28 mouse cellular contexts compared by ENCODE assay signal in genomic region chr4:137182547-137182946, GRCm38 (mm10).
DNase-seq lines count a peak whose midpoint lies in the region; ATAC-seq lines count a peak whose summit lies in the region.
"Had no signal": no experiment of that assay in that cellular context is flagged by ENCODE, and none has a peak within 500 bp of the region (broad histone marks: within the 10 kb centered on the region; RNA-seq: fewer than 3 reads in every experiment).

No protein-coding gene starts in this region.

- DNase-seq in kidney, adult 11 months, result no peak
- no peak for DNase-seq in lung, postnatal 4 days
- DNase-seq in forebrain, embryonic 11.5 days (ENCODE audit: low spot score), result no peak
- DNase-seq: adrenal gland, adult 2 months; adrenal gland, postnatal 14 days; cerebellum, adult 11 months; cerebellum, adult 2 months; cerebellum, adult 9-11 months; cerebellum, postnatal 25 days; embryo, embryonic 11 days; gastrocnemius, postnatal 10 days; gastrocnemius, postnatal 36 days; heart, adult 11 months; heart, postnatal 14 days; heart, postnatal 4 days had no signal

- no peak overlapping the region for H3K9ac ChIP-seq in kidney, embryonic 15.5 days
- 0 out of 2 replicates have a peak overlapping the region, but pooled peaks have one; percentile 11 for H3K9ac ChIP-seq in lung, embryonic 16.5 days (ENCODE audit: low read length)
- H3K9ac ChIP-seq in limb, embryonic 13.5 days, result no peak overlapping the region
- no peak overlapping the region for H3K9ac ChIP-seq in limb, embryonic 15.5 days
- no peak overlapping the region for H3K9ac ChIP-seq in forebrain, embryonic 11.5 days (ENCODE audit: low read length)
- H3K9ac ChIP-seq: embryonic facial prominence, embryonic 13.5 days; forebrain, embryonic 13.5 days; heart, embryonic 13.5 days; hindbrain, embryonic 14.5 days had no signal

- H3K4me3 ChIP-seq in kidney, embryonic 15.5 days (replicated peaks), result no peak overlapping the region
- no peak overlapping the region for H3K4me3 ChIP-seq in lung, embryonic 16.5 days (ENCODE audit: low read length)
- H3K4me3 ChIP-seq in limb, embryonic 13.5 days, result no peak overlapping the region
- no peak overlapping the region for H3K4me3 ChIP-seq in limb, embryonic 15.5 days
- H3K4me3 ChIP-seq in forebrain, embryonic 11.5 days (ENCODE audit: low read depth, low read length), result no peak overlapping the region
- H3K4me3 ChIP-seq: embryonic facial prominence, embryonic 10.5 days; embryonic facial prominence, embryonic 13.5 days; erythroblast, embryonic 14.5 days; forebrain, embryonic 13.5 days; heart, embryonic 13.5 days had no signal

- ATAC-seq in kidney, embryonic 15.5 days (replicated peaks; ENCODE audit: low FRiP score), result no peak
- no peak for ATAC-seq in lung, embryonic 16.5 days (ENCODE audit: low read depth)
- peak; percentile 56 for ATAC-seq in limb, embryonic 13.5 days (ENCODE audit: low FRiP score, low read depth)
- no peak for ATAC-seq in limb, embryonic 15.5 days (ENCODE audit: insufficient number of reproducible peaks, low FRiP score, low TSS enrichment, low read depth)
- ATAC-seq in forebrain, embryonic 11.5 days (replicated peaks; ENCODE audit: low FRiP score), result no peak
- ATAC-seq: CD4-positive, CD25-positive, alpha-beta regulatory T cell, adult 4 months; forebrain, embryonic 13.5 days; forebrain, embryonic 16.5 days; hindbrain, postnatal 0 days had no signal

- H3K9me3 ChIP-seq in kidney, embryonic 15.5 days (replicated peaks), result no peaks in the 10 kb centered on the region
- no peaks in the 10 kb centered on the region for H3K9me3 ChIP-seq in lung, embryonic 16.5 days (ENCODE audit: control insufficient read depth, low read length)
- no peaks in the 10 kb centered on the region for H3K9me3 ChIP-seq in limb, embryonic 13.5 days
- no peaks in the 10 kb centered on the region for H3K9me3 ChIP-seq in limb, embryonic 15.5 days
- no peaks in the 10 kb centered on the region for H3K9me3 ChIP-seq in forebrain, embryonic 11.5 days (ENCODE audit: control insufficient read depth, low read length)
- H3K9me3 ChIP-seq: embryonic facial prominence, embryonic 10.5 days; embryonic facial prominence, embryonic 13.5 days; forebrain, embryonic 13.5 days; heart, embryonic 13.5 days had no signal

- 59% methylated on average over 14 of the region's 14 CpGs for WGBS in kidney, embryonic 15.5 days
- whole genome bisulfite sequencing in lung, embryonic 16.5 days, result 55% methylated on average over 14 of the region's 14 CpGs
- WGBS in limb, embryonic 13.5 days, result 33% methylated on average over 14 of the region's 14 CpGs
- 35% methylated on average over 14 of the region's 14 CpGs for WGBS in limb, embryonic 15.5 days
- WGBS in forebrain, embryonic 11.5 days, result 82% methylated on average over 14 of the region's 14 CpGs

- H3K36me3 ChIP-seq in kidney, embryonic 15.5 days, result no peaks in the 10 kb centered on the region
- H3K36me3 ChIP-seq in lung, embryonic 16.5 days (ENCODE audit: control insufficient read depth, insufficient read depth, low read length), result no peaks in the 10 kb centered on the region
- no peaks in the 10 kb centered on the region for H3K36me3 ChIP-seq in limb, embryonic 13.5 days
- no peaks in the 10 kb centered on the region for H3K36me3 ChIP-seq in limb, embryonic 15.5 days
- no peaks in the 10 kb centered on the region for H3K36me3 ChIP-seq in forebrain, embryonic 11.5 days (ENCODE audit: control insufficient read depth, insufficient read depth, low read length)
- H3K36me3 ChIP-seq: embryonic facial prominence, embryonic 10.5 days; embryonic facial prominence, embryonic 13.5 days; heart, embryonic 13.5 days had no signal

- no peak overlapping the region for H3K4me2 ChIP-seq in kidney, embryonic 15.5 days
- H3K4me2 ChIP-seq in lung, embryonic 16.5 days (ENCODE audit: low read depth, low read length), result no peak overlapping the region
- no peak overlapping the region for H3K4me2 ChIP-seq in limb, embryonic 13.5 days (replicated peaks)
- no peak overlapping the region for H3K4me2 ChIP-seq in limb, embryonic 15.5 days
- H3K4me2 ChIP-seq in forebrain, embryonic 11.5 days (ENCODE audit: low read depth, low read length, severe bottlenecking), result no peak overlapping the region
- H3K4me2 ChIP-seq: embryonic facial prominence, embryonic 13.5 days; forebrain, embryonic 13.5 days; heart, embryonic 13.5 days; hindbrain, embryonic 14.5 days had no signal

- peak overlapping the region; percentile 61 for H3K27ac ChIP-seq in kidney, embryonic 15.5 days
- H3K27ac ChIP-seq in lung, embryonic 16.5 days (ENCODE audit: low read length), result peak overlapping the region; percentile 33; the same call in 1 of the 2 replicates
- H3K27ac ChIP-seq in limb, embryonic 13.5 days, result peak overlapping the region; percentile 63
- H3K27ac ChIP-seq in limb, embryonic 15.5 days, result 0 out of 2 replicates have a peak overlapping the region, but pooled peaks have one; percentile 38
- H3K27ac ChIP-seq in forebrain, embryonic 11.5 days (ENCODE audit: low read depth, low read length), result no peak overlapping the region
- H3K27ac ChIP-seq: embryonic facial prominence, embryonic 10.5 days; embryonic facial prominence, embryonic 13.5 days; forebrain, embryonic 13.5 days; heart, embryonic 13.5 days; hindbrain, embryonic 14.5 days; hindbrain, postnatal 0 days had no signal

- no peaks in the 10 kb centered on the region for H3K27me3 ChIP-seq in kidney, embryonic 15.5 days
- no peaks in the 10 kb centered on the region for H3K27me3 ChIP-seq in lung, embryonic 16.5 days (ENCODE audit: control insufficient read depth, insufficient read depth, low read depth, low read length)
- H3K27me3 ChIP-seq in limb, embryonic 13.5 days, result no peaks in the 10 kb centered on the region
- H3K27me3 ChIP-seq in limb, embryonic 15.5 days, result no peaks in the 10 kb centered on the region
- no peaks in the 10 kb centered on the region for H3K27me3 ChIP-seq in forebrain, embryonic 11.5 days (ENCODE audit: control insufficient read depth, insufficient read depth, low read length)
- H3K27me3 ChIP-seq: embryonic facial prominence, embryonic 13.5 days; forebrain, embryonic 13.5 days; heart, embryonic 13.5 days had no signal

- H3K4me1 ChIP-seq in kidney, embryonic 15.5 days, result peaks cover 58% of the 10 kb centered on the region
- peaks cover 31% of the 10 kb centered on the region for H3K4me1 ChIP-seq in lung, embryonic 16.5 days (replicated peaks; ENCODE audit: control insufficient read depth, insufficient read depth, low read length)
- peaks cover 45% of the 10 kb centered on the region for H3K4me1 ChIP-seq in limb, embryonic 13.5 days
- H3K4me1 ChIP-seq in limb, embryonic 15.5 days, result peaks cover 38% of the 10 kb centered on the region
- H3K4me1 ChIP-seq in forebrain, embryonic 11.5 days (replicated peaks; ENCODE audit: control insufficient read depth, insufficient read depth, low read length), result no peaks in the 10 kb centered on the region
- H3K4me1 ChIP-seq: forebrain, embryonic 13.5 days had no signal
